Mouse (Mus musculus) forebrain, embryonic 15.5 days (tissue): ENCODE results near the gene Trp53rka. TPM values are rescaled to one million over a fixed set of nuclear protein-coding genes. Genes with fewer than 3 reads are reported as not detected.

Source experiments
- ATAC-seq: fragments of 200-750 bp; cut with Nextera tagmentation; replicated peaks from 2 replicates; pipeline ENCODE4 v1.8.0; 2017; ENCODE audit warnings: mild to moderate bottlenecking, moderate TSS enrichment, moderate library complexity
- H3K27ac ChIP-seq: fragments of 300-500 bp; sonication (generic); replicated peaks from 2 replicates; pipeline ENCODE4 v1.5.1; 2015; ENCODE audit warnings: mild to moderate bottlenecking, inconsistent platforms
- H3K27me3 ChIP-seq: fragments of 300-500 bp; sonication (generic); 2 replicates; pipeline ENCODE4 v1.6.1; 2015; ENCODE audit warnings: inconsistent platforms
- H3K36me3 ChIP-seq: fragments of 300-500 bp; sonication (generic); 2 replicates; pipeline ENCODE4 v1.6.1; 2015; ENCODE audit warnings: mild to moderate bottlenecking, inconsistent platforms
- H3K4me1 ChIP-seq: fragments of 300-500 bp; sonication (generic); 2 replicates; pipeline ENCODE4 v1.6.1; 2015; ENCODE audit warnings: inconsistent platforms
- H3K4me2 ChIP-seq: fragments of 300-500 bp; sonication (generic); replicated peaks from 2 replicates; pipeline ENCODE4 v1.6.1; 2015; ENCODE audit warnings: mild to moderate bottlenecking, inconsistent platforms
- H3K4me3 ChIP-seq: fragments of 300-500 bp; sonication (generic); 2 replicates; pipeline ENCODE4 v1.5.1; 2015; ENCODE audit warnings: mild to moderate bottlenecking, inconsistent platforms
- H3K9ac ChIP-seq: fragments of 300-500 bp; sonication (generic); replicated peaks from 2 replicates; pipeline ENCODE4 v1.6.1; 2015; ENCODE audit warnings: mild to moderate bottlenecking, inconsistent platforms
- H3K9me3 ChIP-seq: fragments of 300-500 bp; sonication (generic); 2 replicates; pipeline ENCODE4 v1.6.1; 2016; ENCODE audit warnings: inconsistent platforms
- WGBS: fragments of 180-500 bp; shearing (Covaris S2); methylation state at CpG from one replicate; pipeline ENCODE4 v1.1.7; 2015; ENCODE audit warnings: mixed read lengths; 5-methylcytosine and 5-hydroxymethylcytosine counted together
- polyA plus RNA-seq: library from polyadenylated mRNA; unstranded; fragments of >200 nt; fragmentation: Nextera tagmentation; extraction: Ambion mirVana; gene quantifications from 2 replicates; pipeline ENCODE4 v1.2.1, GENCODE M21; 2015

Gene Trp53rka
- polyA plus RNA-seq, 1 experiment from 2014 or later: 48.6 TPM

- H3K9me3 ChIP-seq: no peaks in the 10 kb centered on the region
- no peaks in the 10 kb centered on the region for H3K36me3 ChIP-seq
- H3K27me3 ChIP-seq: no peaks in the 10 kb centered on the region
- H3K4me3 ChIP-seq: no peak overlapping the region
- ATAC-seq: no peak
- H3K4me1 ChIP-seq: no peaks in the 10 kb centered on the region
- no peak overlapping the region for H3K27ac ChIP-seq
- WGBS: 70% methylated on average over 10 of the region's 10 CpGs
- no peak overlapping the region for H3K4me2 ChIP-seq
- H3K9ac ChIP-seq: no peak overlapping the region
Observed at GRCm38 (mm10) chr2:165442981-165443380, 50.1 kb downstream of the Trp53rka start.

DNA sequence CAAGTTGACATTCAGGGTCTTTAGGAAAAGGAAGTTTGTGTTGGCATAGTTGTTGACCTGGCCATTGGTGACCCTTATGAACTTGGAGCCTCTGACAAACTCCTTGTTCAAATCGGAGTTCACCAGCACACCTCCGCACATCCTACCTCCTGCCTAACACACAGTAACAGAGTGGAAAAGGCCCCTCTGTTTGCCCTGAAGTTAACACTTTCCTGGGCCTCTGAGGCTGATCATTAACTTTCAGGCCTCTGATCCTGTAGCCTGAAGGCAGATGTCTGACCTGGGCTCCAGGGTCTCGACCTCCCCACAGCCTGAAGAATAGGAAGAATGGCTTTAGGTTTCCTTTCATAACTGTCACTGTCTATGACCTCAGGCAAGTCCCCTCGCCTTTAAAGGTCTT, 51.5 kb downstream of the Trp53rka start:
- Histone ChIP-seq H3K36me3 (no peaks in the 10 kb centered on the region), H3K27me3 (no peaks in the 10 kb centered on the region), H3K9me3 (no peaks in the 10 kb centered on the region), H3K27ac (no peak overlapping the region), H3K9ac (no peak overlapping the region), H3K4me2 (no peak overlapping the region), H3K4me1 (no peaks in the 10 kb centered on the region), H3K4me3 (no peak overlapping the region)
- no peak for ATAC-seq
- WGBS: 73% methylated on average over 4 of the region's 4 CpGs

Other genes with a start within 250 kb of the Trp53rka start
- gene Slc35c2, start 205.5 kb downstream of the Trp53rka start, polyA plus RNA-seq: 61.4 and 68.7 TPM in 2 replicates
- gene Elmo2, start 166.8 kb downstream of the Trp53rka start, polyA plus RNA-seq: 99.6 and 101 TPM in 2 replicates
- gene Zfp663, start 124.6 kb downstream of the Trp53rka start, polyA plus RNA-seq: 6.5 and 7.6 TPM in 2 replicates
- 12.5 and 12.6 TPM in 2 replicates for gene Zfp334, start 105.1 kb downstream of the Trp53rka start, polyA plus RNA-seq
- 0.05 TPM in 1 of 2 replicates, not detected in the other for gene Ocstamp, start 92.9 kb downstream of the Trp53rka start, polyA plus RNA-seq
- 5.3 and 5.4 TPM in 2 replicates for gene Slc13a3, start 20.1 kb downstream of the Trp53rka start, polyA plus RNA-seq
- 2.4 and 2.6 TPM in 2 replicates for gene Slc2a10, start 10.5 kb upstream of the Trp53rka start, polyA plus RNA-seq
- 2.8 TPM in 2 replicates for gene Eya2, start 101.7 kb upstream of the Trp53rka start, polyA plus RNA-seq